Mouse (Mus musculus) kidney, adult 18-20 months (tissue): Measurements from ENCODE around the gene Mapk14.
A peak's percentile ranks its signal among the peaks of the same experiment; 100 is the strongest.
"Not testable (repeated sequence)": the region's sequence is repeated elsewhere in the genome, so short reads cannot be mapped to it uniquely, and the experiment has no call there.

Source experiments
- DNase-seq: peaks from one replicate; pipeline ENCODE4 v3.0.0; 2021

Mapk14 gene

DNA sequence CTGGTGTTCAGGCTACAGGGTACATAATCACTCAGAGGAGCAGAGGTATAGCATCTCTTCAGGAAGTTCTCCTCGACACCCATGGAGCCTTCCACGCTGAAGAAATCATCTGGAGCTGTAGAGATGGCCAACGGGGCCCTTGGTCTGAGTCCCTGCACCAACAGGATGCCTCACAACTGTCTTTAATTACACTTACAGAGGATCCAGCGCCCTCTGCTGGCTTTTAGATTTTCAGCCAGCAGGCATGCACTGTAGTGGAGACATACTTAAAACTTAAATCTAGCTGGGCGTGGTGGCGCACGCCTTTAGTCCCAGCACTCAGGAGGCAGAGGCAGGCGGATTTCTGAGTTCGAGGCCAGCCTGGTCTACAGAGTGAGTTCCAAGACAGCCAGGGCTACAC is 52.8 kb downstream of the Mapk14 start:
- DNase-seq, result no peak

DNA sequence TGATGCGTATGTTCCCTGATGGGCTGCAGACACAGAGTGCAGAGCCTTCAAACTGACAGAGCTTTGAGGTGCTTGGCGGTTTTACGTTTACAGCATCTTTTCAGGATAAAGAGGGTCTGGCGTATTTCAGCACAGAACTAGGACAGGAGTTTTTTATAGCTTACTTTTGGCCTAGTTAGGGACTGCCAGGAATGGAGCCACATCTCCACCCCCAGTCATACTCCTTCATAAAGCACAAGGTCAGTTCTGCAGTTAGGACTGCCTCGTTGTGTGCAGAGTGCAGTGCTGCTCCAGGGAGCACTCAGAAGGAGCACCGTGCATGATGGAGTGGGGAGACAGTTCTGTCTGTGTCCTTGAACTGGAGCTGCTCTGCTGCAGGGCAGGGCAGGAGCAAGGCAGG is 54.6 kb downstream of the Mapk14 start:
- DNase-seq, result no peak

DNA sequence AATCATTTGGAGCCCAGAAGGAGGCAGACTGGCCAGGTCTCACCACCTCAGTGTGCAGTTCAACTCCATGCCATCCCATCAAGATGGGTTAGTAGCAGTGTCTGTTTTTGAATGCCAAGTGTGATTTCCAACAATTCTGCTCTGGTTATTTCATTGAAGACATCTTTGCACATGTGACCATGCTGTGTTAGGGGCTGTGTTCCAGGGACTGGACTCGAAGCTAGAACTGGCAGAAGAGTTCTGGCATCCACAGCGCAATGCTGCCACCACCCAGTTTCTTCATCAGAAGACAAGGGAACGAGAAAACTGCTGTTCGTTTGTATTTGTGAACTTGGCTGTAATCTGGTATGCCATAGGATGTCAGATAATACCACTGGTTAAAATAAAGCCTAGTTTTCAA is 56.9 kb downstream of the Mapk14 start:
- DNase-seq, result no peak

- no peak for DNase-seq
Observed at GRCm38 (mm10) chr17:28750580-28750979, 59.5 kb downstream of the Mapk14 start.

DNA sequence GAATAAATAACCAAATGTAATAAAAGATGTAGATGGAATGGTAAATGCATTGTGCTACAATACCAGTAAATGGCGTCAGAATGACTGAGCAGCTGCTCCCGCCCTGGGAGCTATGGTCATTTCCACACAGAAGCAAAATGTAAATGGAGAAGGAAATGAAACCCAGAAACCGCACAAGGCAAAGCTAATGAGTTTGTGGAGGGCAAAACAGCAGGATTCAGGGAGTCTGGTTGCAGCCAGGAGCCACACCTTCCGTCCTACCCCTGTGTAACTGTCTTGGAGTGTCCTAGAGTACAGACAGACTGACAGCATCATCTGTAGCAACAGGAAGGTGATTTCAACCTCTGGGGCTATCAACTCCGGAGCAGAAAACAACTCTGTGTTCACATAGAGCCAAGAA is 65.3 kb downstream of the Mapk14 start:
- no peak for DNase-seq

GRCm38 (mm10) chr17:28757470-28757869 is 66.3 kb downstream of the Mapk14 start:
- DNase-seq, result no peak

DNA sequence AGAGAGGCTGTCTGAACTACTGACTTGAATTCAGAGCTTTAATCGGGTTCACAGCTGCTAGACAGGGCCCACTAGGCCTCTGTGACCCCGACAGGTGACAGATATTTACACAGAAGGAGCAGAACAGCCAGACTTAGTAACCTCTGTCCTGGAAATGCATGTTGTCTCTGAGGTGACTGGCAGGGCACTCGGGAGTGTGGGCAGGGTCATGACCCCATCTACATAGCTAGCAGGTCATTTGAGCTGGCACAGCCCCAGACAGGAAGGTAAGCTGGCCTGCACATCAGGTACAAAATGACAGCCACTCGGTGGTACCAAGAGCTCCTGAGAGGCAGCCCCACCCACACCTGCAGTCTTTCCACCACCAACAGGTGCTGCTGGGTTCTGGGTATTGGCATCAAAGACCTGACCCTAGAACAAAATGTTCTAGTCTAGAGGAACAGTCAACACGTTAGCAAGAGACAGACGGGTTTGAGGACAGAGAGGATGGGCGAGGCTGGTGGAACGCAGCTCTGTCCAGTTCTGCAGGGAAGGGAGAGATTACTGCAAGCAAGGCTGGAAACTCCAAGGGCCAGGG is 69.7 kb downstream of the Mapk14 start:
- no peak for DNase-seq

DNA sequence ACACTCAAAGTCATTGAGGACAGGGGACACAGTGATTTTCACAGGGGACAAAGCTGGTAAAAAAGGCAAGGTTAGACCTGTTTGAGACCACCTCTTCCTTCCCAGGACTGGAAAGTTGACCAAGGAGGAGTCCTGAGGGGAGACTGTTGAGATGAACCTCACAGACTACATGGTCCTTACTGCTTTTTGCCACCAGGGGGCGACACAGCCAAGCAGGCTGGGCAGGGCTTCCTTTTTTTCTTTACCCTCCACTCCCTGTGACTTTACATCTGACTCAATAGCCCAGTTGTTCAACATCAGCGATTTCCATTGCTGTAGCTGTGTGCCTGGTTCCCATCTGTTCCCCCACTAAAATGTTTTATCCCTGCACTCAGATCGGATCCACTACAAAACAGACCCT is 70.7 kb downstream of the Mapk14 start:
- peak; percentile 81 for DNase-seq

DNA sequence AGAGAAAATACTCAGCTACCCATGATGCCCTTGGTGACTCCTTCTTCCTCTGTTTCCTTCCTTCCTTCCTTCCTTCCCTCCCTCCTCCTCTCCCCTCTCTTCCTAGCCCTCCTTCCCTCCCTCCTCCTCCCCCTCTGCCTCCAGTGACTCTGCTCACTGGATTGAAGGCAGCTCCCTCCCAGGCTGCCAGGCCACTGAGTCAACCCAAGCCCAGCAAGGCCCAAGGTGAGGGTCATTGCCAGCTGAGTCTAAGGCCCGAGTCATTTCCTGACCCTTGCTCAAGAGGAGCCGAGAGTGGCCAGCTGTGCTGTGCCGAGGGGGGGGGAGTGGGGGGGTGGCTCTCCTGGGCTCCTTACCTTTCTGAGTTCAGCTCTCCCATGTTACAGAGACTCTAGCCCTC is 75.1 kb downstream of the Mapk14 start:
- DNase-seq, result no peak

DNA sequence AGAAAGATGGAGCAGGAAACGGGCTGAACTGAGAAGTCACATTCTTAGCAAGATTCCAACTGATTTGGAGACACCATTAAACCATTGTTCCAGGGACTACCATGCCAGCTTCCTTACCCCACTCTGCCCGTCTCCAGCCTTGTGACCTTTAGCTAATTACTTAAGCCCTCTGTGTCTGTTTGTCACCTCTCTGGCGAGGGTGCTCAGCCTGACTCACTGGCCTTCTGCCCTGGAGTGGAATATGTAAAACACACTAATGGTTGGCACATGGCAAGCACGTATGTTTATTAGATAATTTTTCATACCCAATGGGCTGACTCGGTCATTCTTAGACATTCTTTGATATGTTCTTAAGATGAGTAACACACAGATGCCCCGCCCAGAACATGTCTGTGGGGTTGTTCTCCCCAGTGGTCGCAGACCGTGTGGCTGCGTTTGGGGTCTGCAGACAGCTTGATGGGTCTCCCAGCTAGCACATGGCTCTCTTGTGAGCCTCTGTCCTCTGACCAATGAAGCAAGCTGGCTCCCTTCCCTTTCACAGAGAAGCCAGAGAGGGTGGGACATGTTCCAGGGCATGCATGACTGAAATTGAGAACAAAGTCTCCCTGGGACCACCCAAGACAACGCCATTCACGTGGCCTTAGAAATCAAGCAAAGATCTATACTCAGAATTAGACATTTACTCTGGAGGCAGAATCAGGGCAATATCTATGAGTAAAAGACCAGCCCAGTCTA is 75.8 kb downstream of the Mapk14 start:
- DNase-seq, result no peak

GRCm38 (mm10) chr17:28769121-28769874 is 78.2 kb downstream of the Mapk14 start, which contains the start of gene Mapk13:
Gene Mapk13 (plus strand): TSS chr17:28769297.
- DNase-seq, result peak; percentile 51

GRCm38 (mm10) chr17:28769875-28770421 is 78.8 kb downstream of the Mapk14 start:
- DNase-seq, result peak; percentile 27

- no peak for DNase-seq
Observed at GRCm38 (mm10) chr17:28771289-28771688, 80.2 kb downstream of the Mapk14 start.

GRCm38 (mm10) chr17:28774303-28774702 is 83.2 kb downstream of the Mapk14 start:
- DNase-seq, result not testable (repeated sequence)

DNA sequence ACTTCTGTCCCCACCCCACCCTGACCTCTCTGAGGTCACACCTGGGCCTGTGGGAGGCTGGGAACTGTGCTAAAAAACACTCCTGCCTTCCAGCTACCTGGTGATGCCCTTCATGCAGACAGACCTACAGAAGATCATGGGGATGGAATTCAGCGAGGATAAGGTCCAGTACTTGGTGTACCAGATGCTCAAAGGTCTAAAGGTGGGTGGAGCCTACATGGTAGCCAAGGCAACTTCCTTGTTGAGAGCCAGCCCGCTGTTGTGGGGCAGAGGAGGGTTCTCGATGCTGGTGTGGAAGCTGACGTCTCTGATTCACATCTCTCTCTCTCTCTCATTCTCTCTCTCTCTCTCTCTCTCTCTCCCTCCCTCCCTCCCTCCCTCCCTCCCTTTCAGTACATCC is 84.0 kb downstream of the Mapk14 start:
- no peak for DNase-seq

- no peak for DNase-seq
Observed at GRCm38 (mm10) chr17:28776817-28777216, 85.7 kb downstream of the Mapk14 start.

DNA sequence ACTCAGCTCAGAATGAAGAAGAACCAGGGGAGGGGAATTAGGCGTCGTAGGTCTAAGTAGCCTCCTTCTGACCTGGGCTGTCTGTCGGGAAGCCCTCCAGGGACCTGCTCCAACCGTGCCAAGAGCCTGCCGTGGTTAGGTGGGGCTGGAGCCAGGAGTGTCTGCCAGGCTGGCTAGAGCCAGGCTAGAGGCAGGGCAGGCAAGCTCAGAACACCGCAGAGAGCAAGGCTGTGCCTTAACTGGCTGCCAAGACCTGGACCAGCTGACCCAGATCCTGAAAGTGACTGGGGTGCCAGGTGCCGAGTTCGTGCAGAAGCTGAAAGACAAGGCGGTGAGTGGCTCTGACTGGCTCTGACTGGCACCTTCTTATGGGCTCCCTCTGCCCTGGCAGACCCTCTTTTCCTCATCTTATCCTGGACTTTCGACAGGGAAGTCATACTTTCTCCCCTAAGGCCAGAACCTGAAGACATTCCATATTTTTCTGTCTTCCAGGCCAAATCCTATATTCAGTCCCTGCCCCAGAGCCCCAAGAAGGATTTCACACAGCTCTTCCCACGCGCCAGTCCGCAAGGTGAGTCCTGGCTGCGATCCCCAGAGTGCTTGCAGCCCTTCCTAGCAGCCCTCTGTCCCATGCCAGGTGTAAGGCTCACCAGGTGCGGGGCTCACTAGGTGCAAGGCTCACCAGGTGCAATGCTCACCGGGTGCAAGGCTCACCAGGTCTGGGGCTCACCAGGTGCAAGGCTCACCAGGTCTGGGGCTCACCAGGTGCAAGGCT is 86.3 kb downstream of the Mapk14 start:
- peak; percentile 28 for DNase-seq

DNA sequence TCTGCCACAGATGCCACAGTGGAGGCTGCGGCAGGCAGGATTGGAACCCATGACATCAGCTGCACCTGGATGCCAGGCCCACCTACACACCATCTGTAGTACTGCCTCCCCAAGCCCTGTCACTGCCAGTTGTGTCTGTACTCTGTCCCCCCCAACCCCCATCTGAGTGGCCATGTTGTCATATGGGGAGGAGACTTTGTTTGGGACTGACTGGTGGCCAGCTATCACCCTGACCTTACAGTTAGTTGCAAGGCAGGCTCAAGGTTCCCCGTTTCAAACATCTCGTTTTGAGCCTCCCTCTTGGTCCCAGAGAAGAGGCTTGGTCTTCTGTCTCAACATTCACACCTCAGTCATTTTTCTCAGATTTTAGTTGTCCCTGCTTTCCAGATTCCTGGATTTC is 88.6 kb downstream of the Mapk14 start:
- no peak for DNase-seq

- DNase-seq, result no peak
Observed at GRCm38 (mm10) chr17:28780836-28781235, 89.7 kb downstream of the Mapk14 start.

- DNase-seq, result no peak
Observed at GRCm38 (mm10) chr17:28781290-28782045, 90.3 kb downstream of the Mapk14 start.

DNA sequence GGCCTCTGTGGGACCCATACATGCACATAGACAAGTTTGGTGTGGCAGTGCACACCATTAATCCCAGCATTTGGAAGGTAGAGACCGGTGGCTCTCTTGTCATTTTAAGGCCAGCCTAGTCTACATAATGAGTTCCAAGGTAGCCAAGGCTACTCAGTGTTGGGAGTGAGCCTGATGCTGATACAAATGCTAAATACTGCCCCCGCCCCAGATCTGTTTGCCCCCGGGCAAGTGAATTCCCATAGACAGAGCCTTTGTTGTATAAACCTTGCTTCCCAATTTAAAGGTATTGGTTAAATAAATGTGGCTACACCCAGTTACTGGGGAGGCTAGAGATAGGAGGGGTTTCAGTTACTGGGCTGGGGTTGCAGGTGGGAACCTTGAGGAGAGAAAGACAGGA is 93.9 kb downstream of the Mapk14 start:
- DNase-seq, result no peak

- no peak for DNase-seq
Observed at GRCm38 (mm10) chr17:28787507-28787906, 96.4 kb downstream of the Mapk14 start.
